Mouse (Mus musculus) hindbrain, postnatal 0 days (tissue): ENCODE results near the gene Ankrd6. TPM values are rescaled to one million over a fixed set of nuclear protein-coding genes. Genes with fewer than 3 reads are reported as not detected.

ENCODE experiments used
- ATAC-seq: fragments of 200-750 bp; cut with Nextera tagmentation; 2 replicates; pipeline ENCODE4 v1.8.0; 2017; ENCODE audit warnings: mild to moderate bottlenecking, moderate TSS enrichment, moderate library complexity
- DNase-seq: peaks from one replicate; pipeline ENCODE4 v3.0.0-alpha.2; 2015; ENCODE audit warnings: low spot score
- H3K27ac ChIP-seq: fragments of 300-500 bp; sonication (generic); 2 replicates; pipeline ENCODE4 v1.5.1; 2014; ENCODE audit warnings: mild to moderate bottlenecking
- H3K27me3 ChIP-seq: fragments of 300-500 bp; sonication (generic); 2 replicates; pipeline ENCODE4 v1.6.1; 2014; ENCODE audit warnings: low read length, mixed read lengths; ENCODE audit not compliant: insufficient read depth
- H3K36me3 ChIP-seq: fragments of 300-500 bp; sonication (generic); 2 replicates; pipeline ENCODE4 v1.6.1; 2014; ENCODE audit warnings: low read length, mixed read lengths; ENCODE audit not compliant: insufficient read depth
- H3K4me1 ChIP-seq: fragments of 300-500 bp; sonication (generic); 2 replicates; pipeline ENCODE4 v1.6.1; 2014; ENCODE audit warnings: antibody characterized with exemption, low read length, mixed read lengths; ENCODE audit not compliant: insufficient read depth
- H3K4me2 ChIP-seq: fragments of 300-500 bp; sonication (generic); 2 replicates; pipeline ENCODE4 v1.6.1; 2014; ENCODE audit warnings: low read depth, mild to moderate bottlenecking, low read length, moderate library complexity, mixed read lengths
- H3K4me3 ChIP-seq: fragments of 300-500 bp; sonication (generic); 2 replicates; pipeline ENCODE4 v1.5.1; 2014; ENCODE audit warnings: low read length
- H3K9ac ChIP-seq: fragments of 300-500 bp; sonication (generic); replicated peaks from 2 replicates; pipeline ENCODE4 v1.6.1; 2014; ENCODE audit warnings: mild to moderate bottlenecking, low read length, moderate library complexity, mixed read lengths
- H3K9me3 ChIP-seq: fragments of 300-500 bp; sonication (generic); 2 replicates; pipeline ENCODE4 v1.6.1; 2016; ENCODE audit warnings: low read length, mixed read lengths
- CTCF ChIP-seq: IDR thresholded peaks from 2 replicates; pipeline ENCODE4 v1.5.1; 2016; ENCODE audit warnings: antibody characterized with exemption, control low read depth, low read depth
- WGBS: fragments of 180-500 bp; shearing (Covaris S2); extraction: QIAGEN DNeasy Blood & Tissue Kit; methylation state at CpG from one replicate; pipeline ENCODE4 v1.1.7; 2014; 5-methylcytosine and 5-hydroxymethylcytosine counted together
- polyA plus RNA-seq: library from polyadenylated mRNA; unstranded; fragments of >200 nt; fragmentation: Nextera tagmentation; extraction: Ambion mirVana; gene quantifications from 2 replicates; pipeline ENCODE4 v1.2.1, GENCODE M21; 2015
- total RNA-seq: library from RNA; depleted of rRNA; stranded (reverse); fragments of >200 nt; gene quantifications from 2 replicates; pipeline ENCODE4 v1.2.3, GENCODE M21; 2014

Gene Ankrd6
- total and polyA plus RNA-seq, 2 experiments from 2014 or later, result 17.3 to 26.5 TPM

DNA sequence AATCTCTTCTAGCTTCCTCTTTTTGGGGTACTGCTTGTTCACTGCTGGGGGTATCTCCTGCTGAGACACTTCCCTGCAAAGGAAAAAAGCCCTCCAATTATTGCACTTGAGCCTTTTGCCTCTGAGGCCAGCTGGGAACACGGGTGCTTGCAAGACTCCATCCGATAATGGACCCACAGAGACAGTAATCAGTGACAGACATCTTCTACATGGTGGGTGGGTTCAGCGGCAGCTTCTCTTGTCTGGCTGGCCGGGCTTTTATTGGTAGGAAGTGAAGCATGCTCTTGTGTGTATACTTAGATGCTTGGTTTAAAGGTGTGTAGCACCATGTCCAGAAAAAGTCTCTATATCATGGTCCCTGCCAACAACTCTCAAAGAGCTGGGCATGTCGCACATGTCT, 133.2 kb downstream of the Ankrd6 start:
- H3K36me3 ChIP-seq, result no peaks in the 10 kb centered on the region
- no peak overlapping the region for H3K4me3 ChIP-seq
- WGBS, result 59% methylated on average over 5 of the region's 5 CpGs
- no peaks in the 10 kb centered on the region for H3K9me3 ChIP-seq
- no peak overlapping the region for H3K27ac ChIP-seq
- H3K27me3 ChIP-seq, result no peaks in the 10 kb centered on the region
- no peak for TF ChIP-seq CTCF
- H3K9ac ChIP-seq, result no peak overlapping the region
- H3K4me1 ChIP-seq, result no peaks in the 10 kb centered on the region
- no peak overlapping the region for H3K4me2 ChIP-seq
- DNase-seq, result no peak
- ATAC-seq, result no peak

DNA sequence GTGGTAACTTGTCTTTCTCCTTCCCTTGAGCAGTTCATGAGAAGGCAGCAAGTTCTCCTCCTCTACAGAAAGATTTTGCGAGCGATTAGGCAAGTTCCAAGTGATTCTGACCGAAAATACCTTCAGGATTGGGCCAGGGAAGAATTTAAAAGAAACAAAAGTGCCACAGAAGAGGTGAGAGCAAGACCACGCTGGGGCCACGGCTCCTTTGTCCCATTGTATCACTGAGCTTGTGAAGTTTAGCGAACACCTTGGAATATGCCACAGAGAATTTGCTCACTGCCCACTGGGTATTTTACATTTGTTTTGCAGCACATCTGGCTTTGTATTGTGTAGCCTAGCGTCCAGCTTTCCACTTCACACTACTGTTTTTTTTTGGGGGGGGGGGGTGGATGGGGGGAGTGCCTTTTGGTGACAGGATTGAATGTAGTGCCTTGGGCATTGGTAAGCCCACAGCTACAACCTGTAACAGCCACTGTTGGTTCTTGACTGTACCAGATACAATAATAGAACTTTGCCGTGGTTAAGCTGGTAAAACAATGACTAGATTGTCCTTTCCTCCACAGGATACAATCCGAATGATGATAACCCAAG, 150.0 kb downstream of the Ankrd6 start:
- no peak for TF ChIP-seq CTCF
- Histone ChIP-seq H3K4me1 (peaks cover 7% of the 10 kb centered on the region; the same call in 1 of the 2 replicates), H3K4me2 (peak overlapping the region; percentile 75), H3K27ac (peak overlapping the region; percentile 98), H3K9me3 (no peaks in the 10 kb centered on the region), H3K27me3 (no peaks in the 10 kb centered on the region), H3K4me3 (peak overlapping the region; percentile 82), H3K9ac (peak overlapping the region; percentile 88), H3K36me3 (no peaks in the 10 kb centered on the region)
- DNase-seq, result no peak
- peak; percentile 41 for ATAC-seq
- WGBS, result 6% methylated on average over 9 of the region's 9 CpGs

DNA sequence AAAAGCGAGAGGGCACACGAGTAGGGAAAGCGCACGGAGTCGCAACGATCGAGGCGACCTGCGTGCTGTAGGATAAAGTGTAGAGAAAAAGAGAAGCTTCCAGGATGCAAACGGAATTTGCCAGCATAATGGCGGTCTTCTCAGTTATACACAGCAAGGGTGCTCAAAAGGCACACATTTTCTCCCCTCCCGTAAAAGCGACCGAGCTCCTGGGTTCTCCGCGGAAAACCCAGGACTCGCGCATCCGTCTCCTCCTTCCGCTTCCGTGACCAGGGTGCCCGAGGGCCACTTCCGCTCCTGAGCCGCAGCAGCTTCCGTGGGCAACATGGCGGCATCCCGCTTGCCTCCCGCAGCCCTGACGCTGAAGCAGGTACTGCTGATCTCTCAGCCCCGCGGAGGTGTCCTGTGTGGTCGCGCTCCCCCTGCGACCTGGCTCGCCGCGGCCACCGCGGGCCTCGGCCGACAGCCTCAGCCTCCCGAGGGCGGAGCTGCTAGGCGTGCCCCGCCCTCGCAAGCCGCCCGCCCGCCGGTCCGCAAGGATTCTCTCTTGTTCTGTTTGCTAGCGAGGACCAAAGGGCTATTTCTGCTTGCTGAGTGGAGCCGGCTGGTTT, 150.6 kb downstream of the Ankrd6 start, which contains the start of gene Lyrm2:
TSS of gene Lyrm2 (plus strand) at position 288 of the 611 bp plus-strand sequence.
- ATAC-seq (peak; percentile 95), DNase-seq (peak; percentile 89)
- no peak for TF ChIP-seq CTCF
- Histone ChIP-seq H3K4me3 (peak within 1 kb of the TSS; percentile 82), H3K36me3 (no peaks in the 10 kb centered on the region), H3K9me3 (no peaks in the 10 kb centered on the region), H3K27ac (peak within 1 kb of the TSS; percentile 98), H3K9ac (peak within 1 kb of the TSS; percentile 88), H3K4me2 (peak within 1 kb of the TSS; percentile 75), H3K27me3 (no peaks in the 10 kb centered on the region), H3K4me1 (peaks cover 7% of the 10 kb centered on the region; the same call in 1 of the 2 replicates)
- 2% methylated on average over 53 of the region's 53 CpGs for WGBS

- Histone ChIP-seq H3K27me3 (no peaks in the 10 kb centered on the region), H3K9ac (no peak overlapping the region), H3K9me3 (no peaks in the 10 kb centered on the region), H3K4me3 (no peak overlapping the region), H3K4me2 (no peak overlapping the region), H3K27ac (no peak overlapping the region), H3K36me3 (no peaks in the 10 kb centered on the region), H3K4me1 (peaks cover 7% of the 10 kb centered on the region; the same call in 1 of the 2 replicates)
- ATAC-seq (no peak), DNase-seq (no peak)
- no peak for TF ChIP-seq CTCF
- WGBS, result 96% methylated on average over 4 of the region's 4 CpGs
Measured at GRCm38 (mm10) chr4:32798976-32799375, 151.7 kb downstream of the Ankrd6 start.

DNA sequence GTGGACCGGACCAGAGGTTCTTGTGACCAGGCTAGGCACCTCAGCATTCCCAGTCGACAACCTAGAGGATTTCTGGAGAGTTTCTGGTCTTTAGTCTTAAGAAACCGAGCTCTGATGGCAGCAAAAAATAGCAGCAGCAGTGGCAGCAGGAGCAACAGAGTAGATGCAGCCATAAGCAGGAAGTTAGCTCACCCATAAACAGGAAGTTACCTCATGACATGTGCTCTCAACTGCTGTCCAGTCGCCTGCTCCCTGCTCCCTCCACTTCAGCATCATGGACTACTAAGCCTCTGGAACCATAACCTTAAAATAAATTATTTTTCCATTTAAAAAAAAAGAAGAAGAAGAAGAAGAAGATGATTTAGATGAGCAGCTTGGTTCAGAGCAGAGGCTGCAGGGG, 161.6 kb downstream of the Ankrd6 start:
- TF ChIP-seq CTCF, result no peak

GRCm38 (mm10) chr4:32787110-32787509, 163.5 kb downstream of the Ankrd6 start:
- H3K4me3 ChIP-seq, result no peak overlapping the region
- DNase-seq (no peak), ATAC-seq (no peak)
- H3K27me3 ChIP-seq, result no peaks in the 10 kb centered on the region
- no peaks in the 10 kb centered on the region for H3K9me3 ChIP-seq
- no peak overlapping the region for H3K27ac ChIP-seq
- no peak overlapping the region for H3K9ac ChIP-seq
- no peaks in the 10 kb centered on the region for H3K36me3 ChIP-seq
- 100% methylated on average over 1 of the region's 1 CpGs for WGBS
- TF ChIP-seq CTCF, result no peak
- no peaks in the 10 kb centered on the region for H3K4me1 ChIP-seq
- H3K4me2 ChIP-seq, result no peak overlapping the region

More for the DNA sequence above, 161.6 kb downstream of the Ankrd6 start:
- no peaks in the 10 kb centered on the region for H3K27me3 ChIP-seq
- H3K4me3 ChIP-seq, result no peak overlapping the region
- H3K4me2 ChIP-seq, result no peak overlapping the region
- H3K9ac ChIP-seq, result no peak overlapping the region
- H3K27ac ChIP-seq, result no peak overlapping the region
- 87% methylated on average over 4 of the region's 4 CpGs for WGBS
- ATAC-seq (no peak), DNase-seq (no peak)
- H3K9me3 ChIP-seq, result no peaks in the 10 kb centered on the region
- H3K36me3 ChIP-seq, result no peaks in the 10 kb centered on the region
- no peaks in the 10 kb centered on the region for H3K4me1 ChIP-seq

GRCm38 (mm10) chr4:32779996-32780395, 170.6 kb downstream of the Ankrd6 start:
- no peak overlapping the region for H3K9ac ChIP-seq
- H3K36me3 ChIP-seq, result peaks cover 13% of the 10 kb centered on the region
- ATAC-seq (no peak), DNase-seq (no peak)
- H3K4me1 ChIP-seq, result no peaks in the 10 kb centered on the region
- H3K27ac ChIP-seq, result no peak overlapping the region
- H3K4me2 ChIP-seq, result no peak overlapping the region
- no peak for TF ChIP-seq CTCF
- H3K27me3 ChIP-seq, result no peaks in the 10 kb centered on the region
- H3K4me3 ChIP-seq, result no peak overlapping the region
- 96% methylated on average over 4 of the region's 4 CpGs for WGBS
- no peaks in the 10 kb centered on the region for H3K9me3 ChIP-seq
